Mouse (Mus musculus): ENCODE data around the gene Ifnar1. TPM values are rescaled to one million over a fixed set of nuclear protein-coding genes. Genes with fewer than 3 reads are reported as not detected.
"Not testable (repeated sequence)": the region's sequence is repeated elsewhere in the genome, so short reads cannot be mapped to it uniquely, and the experiment has no call there.

Ifnar1 gene
- 10 to 100 TPM; 19.0 to 23.1 TPM for total RNA-seq (2021)
- long read RNA-seq, experiment 1, transcript Ifnar1-201 (11 exons, 3,909 nt): major isoform, 10 of 15 reads
- long read RNA-seq, experiment 1, partial matches to known transcripts: 1 of 15 reads
- long read RNA-seq, experiment 1, other reads (novel, unspliced or antisense): 4 of 15 reads
- long read RNA-seq, experiment 2, partial matches to known transcripts: 0 of 5 reads
- long read RNA-seq, experiment 2, other reads (novel, unspliced or antisense): 2 of 5 reads

GRCm38 (mm10) chr16:91484808-91485700 is at the start of gene Ifnar1:
Gene Ifnar1 (plus strand): TSS chr16:91485238.
- DNase-seq: peak; percentile 100

- DNase-seq: no peak
These were observed 47.0 kb upstream of the Ifnar1 start for GRCm38 (mm10) chr16:91438081-91438480.

DNA sequence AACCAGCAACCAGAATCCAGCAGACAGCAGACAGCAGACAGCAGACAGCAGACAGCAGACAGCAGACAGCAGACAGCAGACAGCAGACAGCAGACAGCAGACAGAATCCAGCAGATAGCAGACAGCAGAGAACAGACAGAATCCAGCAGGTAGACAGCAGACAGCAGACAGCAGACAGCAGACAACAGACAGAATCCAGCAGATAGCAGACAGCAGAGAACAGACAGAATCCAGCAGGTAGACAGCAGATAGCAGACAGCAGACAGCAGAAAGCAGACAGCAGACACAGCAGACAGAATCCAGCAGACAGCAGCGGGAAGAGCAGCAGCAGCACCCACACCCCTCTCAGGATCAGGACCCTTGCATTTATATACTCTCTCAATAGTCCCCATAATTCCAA is 46.4 kb upstream of the Ifnar1 start:
- not testable (repeated sequence) for DNase-seq

DNA sequence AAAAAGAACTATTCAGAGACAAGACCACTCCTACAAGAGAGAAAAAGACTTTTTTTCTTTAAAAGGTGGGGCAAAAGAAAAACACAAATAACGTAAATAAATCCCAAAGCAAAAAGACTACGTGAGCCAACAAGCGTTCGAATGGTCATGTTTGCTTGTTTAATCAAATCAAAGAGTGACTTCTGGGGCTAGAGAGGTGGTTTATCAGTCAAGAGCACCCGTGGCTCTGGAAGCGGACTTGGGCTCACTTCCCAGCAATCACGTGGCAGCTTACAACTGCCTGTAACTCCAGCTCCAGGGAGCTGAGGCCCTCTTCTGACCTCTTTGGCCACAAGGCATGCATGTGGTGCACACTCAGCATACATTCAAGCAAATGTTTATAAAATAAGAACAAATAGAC is 43.7 kb upstream of the Ifnar1 start:
- DNase-seq: peak; percentile 86 to 92

DNA sequence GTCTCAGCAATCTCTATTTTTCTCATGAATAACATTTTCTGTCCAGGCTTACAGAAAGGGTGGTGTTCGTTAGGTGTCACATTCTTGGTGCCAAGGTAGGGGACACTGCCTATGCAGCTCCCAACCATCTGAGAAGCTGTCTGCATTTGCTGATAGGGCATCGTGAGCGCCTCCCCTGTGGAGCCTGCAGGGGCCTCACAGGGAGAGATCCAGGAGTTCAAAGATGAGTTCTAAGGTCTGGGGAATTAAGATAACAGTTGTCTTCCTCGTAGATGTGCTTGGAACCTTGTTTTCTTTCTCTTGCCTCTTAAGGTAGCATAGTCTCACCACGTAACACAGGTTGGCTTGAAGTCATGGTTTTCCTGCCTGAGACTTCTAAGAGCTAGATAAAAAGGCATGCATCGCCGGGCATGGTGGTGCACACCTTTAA is 43.2 kb upstream of the Ifnar1 start:
- no peak for DNase-seq

- DNase-seq: no peak
These were observed 42.6 kb upstream of the Ifnar1 start for GRCm38 (mm10) chr16:91442446-91442845.

DNA sequence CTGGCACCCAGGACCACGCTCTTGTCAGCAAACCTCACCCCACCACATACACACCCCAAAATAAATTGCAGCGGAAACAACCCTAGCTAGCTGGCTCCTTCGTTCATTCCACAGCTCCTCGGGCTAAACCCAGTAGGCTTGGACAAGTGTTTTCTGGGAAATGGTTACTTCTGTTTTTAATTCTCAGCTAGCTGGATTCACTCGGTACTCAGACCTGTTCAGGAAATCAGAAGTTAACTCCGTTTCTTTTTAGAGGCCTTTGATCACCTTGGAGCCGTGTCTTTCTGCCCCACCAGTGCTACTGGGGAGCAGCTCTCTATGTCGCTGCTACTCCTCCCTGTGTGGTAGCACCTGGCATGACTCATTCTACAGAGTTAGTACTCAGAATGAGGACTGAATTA is 41.8 kb upstream of the Ifnar1 start:
- DNase-seq: no peak

GRCm38 (mm10) chr16:91444847-91445246 is 40.2 kb upstream of the Ifnar1 start:
- DNase-seq: no peak

DNA sequence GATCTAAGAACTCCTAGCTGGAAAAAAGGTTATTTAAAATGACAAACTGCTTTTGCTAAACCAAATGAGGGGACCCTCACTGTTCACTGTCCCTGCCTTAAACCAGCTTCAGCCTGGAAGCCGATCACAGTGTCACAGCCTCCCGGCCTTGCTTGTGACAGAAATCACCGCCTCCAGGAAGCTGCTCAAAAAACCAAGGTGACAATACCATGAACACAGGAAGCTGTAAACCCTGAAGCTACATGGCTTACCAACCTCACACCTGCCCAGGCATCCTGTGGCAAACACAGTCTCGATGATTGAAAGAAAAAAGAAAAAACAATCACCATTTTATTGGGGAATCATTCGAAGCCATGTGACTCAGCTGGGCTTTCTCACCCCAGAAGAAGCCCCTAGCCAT is 39.5 kb upstream of the Ifnar1 start:
- DNase-seq: no peak

GRCm38 (mm10) chr16:91446778-91447511 is 38.1 kb upstream of the Ifnar1 start:
- DNase-seq: no peak

GRCm38 (mm10) chr16:91447512-91447900 is 37.5 kb upstream of the Ifnar1 start:
- DNase-seq: peak in 1 of 2 experiments; percentile 42

DNA sequence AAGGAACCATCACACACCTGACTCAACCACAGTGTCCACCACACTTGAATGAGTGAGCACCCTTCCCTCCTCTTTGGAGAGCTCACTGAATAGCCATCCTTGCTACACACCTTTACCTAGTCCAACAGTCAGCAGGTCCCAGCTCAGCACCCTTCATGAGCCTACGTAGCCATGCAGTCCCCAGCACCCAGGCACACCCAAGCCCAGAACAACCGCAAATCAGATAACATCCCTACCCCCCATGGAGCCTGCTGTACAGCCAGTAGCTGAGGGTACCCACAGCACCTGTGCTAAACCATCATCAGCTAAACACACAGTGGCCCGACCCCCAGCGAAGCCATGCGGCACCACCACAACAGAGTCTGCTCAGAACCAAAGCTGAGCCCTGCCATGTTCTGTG is 37.0 kb upstream of the Ifnar1 start:
- no peak for DNase-seq

- no peak for DNase-seq
These were observed 36.1 kb upstream of the Ifnar1 start for GRCm38 (mm10) chr16:91448895-91449294.

GRCm38 (mm10) chr16:91450137-91451064 is 34.6 kb upstream of the Ifnar1 start:
- DNase-seq: no peak

DNA sequence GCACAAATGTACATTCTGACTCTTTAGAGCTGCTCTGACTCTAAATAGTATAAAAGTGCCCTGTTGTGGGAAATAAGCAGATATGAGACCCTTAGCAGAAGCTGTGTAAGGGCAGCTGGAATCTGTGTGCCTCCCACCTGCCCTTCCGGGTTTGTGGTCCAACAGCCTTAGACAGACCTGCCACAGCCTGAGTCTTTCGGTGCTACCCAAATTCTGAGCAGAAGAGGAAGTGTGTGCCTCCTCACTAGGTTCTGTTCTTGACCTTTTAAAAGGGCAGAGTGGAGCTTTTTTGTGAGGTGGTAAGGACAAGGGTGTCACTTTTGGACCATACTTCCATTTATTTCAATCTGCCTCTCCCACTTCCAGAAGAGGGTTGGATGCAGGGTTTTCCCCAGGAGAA is 33.1 kb upstream of the Ifnar1 start:
- no peak for DNase-seq

DNA sequence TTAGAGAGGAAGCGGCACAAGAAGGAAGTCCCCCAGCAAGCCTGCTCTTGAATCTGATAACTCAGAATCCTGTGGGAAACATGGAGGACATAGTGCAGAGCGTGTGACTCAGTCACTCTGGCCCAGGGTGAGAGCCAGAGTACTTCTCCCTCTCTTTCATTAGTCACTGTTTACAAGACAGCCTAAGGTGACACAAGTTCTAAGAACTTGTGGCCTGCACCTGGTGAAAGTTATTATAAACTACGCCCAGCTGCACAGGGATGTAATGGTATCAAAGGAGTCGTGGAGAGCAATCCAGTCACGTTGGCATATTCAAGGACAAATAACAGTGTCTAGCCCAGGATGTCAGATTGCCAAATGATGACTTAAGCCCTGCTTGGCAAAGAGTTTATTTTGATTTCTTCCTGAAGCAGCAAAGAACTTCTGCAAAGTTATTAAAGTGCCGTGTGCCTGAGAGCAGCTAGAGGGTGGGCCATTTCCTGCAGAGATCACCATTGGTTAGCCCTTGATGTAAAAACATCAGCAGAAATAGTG is 32.6 kb upstream of the Ifnar1 start:
- DNase-seq: peak; percentile 67 to 83

- DNase-seq: no peak
These were observed 29.2 kb upstream of the Ifnar1 start for GRCm38 (mm10) chr16:91455868-91456267.

DNA sequence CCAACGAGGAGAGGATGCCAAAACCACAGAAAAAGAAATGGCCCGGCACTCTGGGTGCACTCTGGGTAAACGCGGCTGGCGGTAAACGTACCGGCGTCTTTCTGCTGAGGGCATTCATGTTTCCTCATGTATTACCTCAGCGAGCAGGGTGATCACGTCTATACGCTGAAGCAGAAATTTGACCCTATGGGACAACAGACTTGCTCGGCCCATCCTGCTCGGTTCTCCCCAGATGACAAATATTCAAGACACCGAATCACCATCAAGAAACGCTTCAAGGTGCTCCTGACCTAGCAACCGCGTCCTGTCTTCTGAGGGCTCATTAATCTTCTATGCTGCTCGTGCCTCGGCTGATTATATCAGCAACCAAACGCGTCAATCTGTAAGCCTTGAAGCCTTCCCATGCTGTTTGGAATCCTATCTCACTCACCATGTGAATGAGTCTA is 26.7 kb upstream of the Ifnar1 start:
- no peak for DNase-seq

GRCm38 (mm10) chr16:91458976-91459375 is 26.1 kb upstream of the Ifnar1 start:
- peak in 1 of 2 experiments; percentile 52 for DNase-seq

DNA sequence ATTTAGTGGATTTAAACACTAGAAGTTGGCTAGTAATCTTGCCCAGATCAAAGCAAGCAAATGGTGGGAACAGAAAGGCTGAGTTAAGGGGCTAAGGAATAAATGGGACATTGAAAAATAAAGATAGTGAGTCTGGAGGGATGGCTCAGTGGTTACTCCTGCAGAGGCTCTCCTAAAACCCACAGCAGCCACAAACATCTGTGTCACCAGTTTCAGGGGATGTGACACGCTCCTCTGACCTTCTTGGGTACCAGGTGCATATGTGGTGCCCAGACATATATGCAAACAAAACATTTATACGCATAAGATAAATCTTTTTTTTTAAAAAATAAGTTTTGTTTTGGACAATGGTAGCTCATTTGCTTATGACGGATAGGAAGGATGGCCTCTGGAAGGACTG is 25.6 kb upstream of the Ifnar1 start:
- no peak for DNase-seq

DNA sequence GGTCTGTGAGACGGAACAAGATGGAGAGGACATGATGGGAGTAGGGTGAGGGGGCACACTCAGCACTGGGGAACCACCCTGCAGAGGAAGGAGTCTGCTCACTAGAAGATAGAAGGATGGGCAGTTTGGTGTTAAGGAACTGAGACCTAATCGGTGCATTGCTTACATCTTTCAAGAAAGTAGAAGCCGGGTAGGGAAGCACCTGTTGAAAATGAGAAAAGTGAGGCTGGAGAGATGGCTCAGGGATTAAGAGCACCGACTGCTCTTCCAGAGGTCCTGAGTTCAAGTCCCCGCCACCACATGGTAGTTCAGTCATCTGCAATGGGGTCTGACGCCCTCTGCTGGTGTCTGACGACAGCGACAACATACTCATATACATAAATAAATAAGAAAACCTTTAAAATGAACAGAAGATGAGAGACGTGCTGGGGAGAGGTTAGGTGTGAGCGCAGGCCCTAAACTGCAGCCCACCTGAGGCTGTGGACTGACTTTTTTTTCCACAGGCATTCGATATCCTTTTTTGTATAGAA is 25.1 kb upstream of the Ifnar1 start:
- DNase-seq: no peak

Data from heart, adult 18-20 months (tissue).